Mouse (Mus musculus) heart, embryonic 15.5 days (tissue): ENCODE measurements at regions not wholly inside any gene's neighbourhood (a gene's known extent, or its start where the extent isn't known, plus 50 kb on each side); places are given as distances from the start of the nearest gene placed in this dataset.

Experiments used
- ATAC-seq: fragments of 200-750 bp; cut with Nextera tagmentation; replicated peaks from 2 replicates; pipeline ENCODE4 v1.8.0; 2017; ENCODE audit warnings: low read depth, moderate TSS enrichment; ENCODE audit not compliant: insufficient number of reproducible peaks, insufficient read depth, low FRiP score
- H3K27ac ChIP-seq: fragments of 300-500 bp; sonication (generic); 2 replicates; pipeline ENCODE4 v1.5.1; 2015; ENCODE audit warnings: mild to moderate bottlenecking, inconsistent platforms
- H3K27me3 ChIP-seq: fragments of 300-500 bp; sonication (generic); 2 replicates; pipeline ENCODE4 v1.6.1; 2015; ENCODE audit warnings: inconsistent platforms
- H3K36me3 ChIP-seq: fragments of 300-500 bp; sonication (generic); 2 replicates; pipeline ENCODE4 v1.6.1; 2015; ENCODE audit warnings: mild to moderate bottlenecking, inconsistent platforms
- H3K4me1 ChIP-seq: fragments of 300-500 bp; sonication (generic); replicated peaks from 2 replicates; pipeline ENCODE4 v1.6.1; 2015; ENCODE audit warnings: inconsistent platforms
- H3K4me2 ChIP-seq: fragments of 300-500 bp; sonication (generic); 2 replicates; pipeline ENCODE4 v1.6.1; 2015; ENCODE audit warnings: inconsistent platforms, mild to moderate bottlenecking, moderate library complexity
- H3K4me3 ChIP-seq: fragments of 300-500 bp; sonication (generic); 2 replicates; pipeline ENCODE4 v1.5.1; 2015; ENCODE audit warnings: mild to moderate bottlenecking, inconsistent platforms
- H3K9ac ChIP-seq: fragments of 300-500 bp; sonication (generic); 2 replicates; pipeline ENCODE4 v1.6.1; 2015; ENCODE audit warnings: mild to moderate bottlenecking, inconsistent platforms
- H3K9me3 ChIP-seq: fragments of 300-500 bp; sonication (generic); replicated peaks from 2 replicates; pipeline ENCODE4 v1.6.1; 2016; ENCODE audit warnings: inconsistent platforms
- WGBS: fragments of 180-500 bp; shearing (Covaris S2); methylation state at CpG from one replicate; pipeline ENCODE4 v1.1.7; 2015; ENCODE audit warnings: mixed read lengths; 5-methylcytosine and 5-hydroxymethylcytosine counted together

GRCm38 (mm10) chr8:35217604-35218003 lies 548.0 kb upstream of the Gm19410 start:
- Histone ChIP-seq H3K4me2 (no peak overlapping the region), H3K27ac (no peak overlapping the region), H3K9ac (no peak overlapping the region), H3K4me1 (no peaks in the 10 kb centered on the region), H3K9me3 (no peaks in the 10 kb centered on the region), H3K4me3 (no peak overlapping the region), H3K36me3 (no peaks in the 10 kb centered on the region), H3K27me3 (no peaks in the 10 kb centered on the region)
- ATAC-seq = no peak
- WGBS = 85% methylated on average over 11 of the region's 11 CpGs

- Histone ChIP-seq H3K4me3 (no peak overlapping the region), H3K4me2 (no peak overlapping the region), H3K9ac (no peak overlapping the region), H3K27me3 (no peaks in the 10 kb centered on the region), H3K9me3 (no peaks in the 10 kb centered on the region), H3K27ac (no peak overlapping the region), H3K36me3 (no peaks in the 10 kb centered on the region), H3K4me1 (no peaks in the 10 kb centered on the region)
- no peak for ATAC-seq
- 44% methylated on average over 4 of the region's 4 CpGs for WGBS
Observed at GRCm38 (mm10) chr8:35218327-35218726, 547.3 kb upstream of the Gm19410 start.

- Histone ChIP-seq H3K27ac (no peak overlapping the region), H3K4me1 (no peaks in the 10 kb centered on the region)
- no peak for ATAC-seq
Observed at GRCm38 (mm10) chr8:35224053-35224924, 541.3 kb upstream of the Gm19410 start.

GRCm38 (mm10) chr8:35224925-35225244 lies 540.7 kb upstream of the Gm19410 start:
- Histone ChIP-seq H3K27me3 (no peaks in the 10 kb centered on the region), H3K9ac (no peak overlapping the region), H3K4me2 (no peak overlapping the region), H3K36me3 (no peaks in the 10 kb centered on the region), H3K9me3 (no peaks in the 10 kb centered on the region), H3K27ac (no peak overlapping the region), H3K4me1 (no peaks in the 10 kb centered on the region), H3K4me3 (no peak overlapping the region)
- WGBS = 72% methylated on average over 7 of the region's 7 CpGs
- ATAC-seq = no peak

More at GRCm38 (mm10) chr8:35224053-35224924, 541.3 kb upstream of the Gm19410 start:
- Histone ChIP-seq H3K36me3 (no peaks in the 10 kb centered on the region), H3K4me2 (no peak overlapping the region), H3K4me3 (no peak overlapping the region), H3K9ac (no peak overlapping the region), H3K27me3 (no peaks in the 10 kb centered on the region), H3K9me3 (no peaks in the 10 kb centered on the region)
- WGBS = 72% methylated on average over 18 of the region's 18 CpGs

GRCm38 (mm10) chr8:35227079-35227478 lies 538.5 kb upstream of the Gm19410 start:
- Histone ChIP-seq H3K4me3 (no peak overlapping the region), H3K4me1 (no peaks in the 10 kb centered on the region), H3K27ac (no peak overlapping the region), H3K9ac (no peak overlapping the region), H3K27me3 (no peaks in the 10 kb centered on the region), H3K4me2 (no peak overlapping the region), H3K9me3 (no peaks in the 10 kb centered on the region), H3K36me3 (no peaks in the 10 kb centered on the region)
- ATAC-seq = no peak
- 61% methylated on average over 7 of the region's 7 CpGs for WGBS

- WGBS = 75% methylated on average over 7 of the region's 7 CpGs
- Histone ChIP-seq H3K9me3 (no peaks in the 10 kb centered on the region), H3K4me1 (0 out of 2 replicates have a peak, but pooled peaks cover 2% of the 10 kb centered on the region), H3K36me3 (no peaks in the 10 kb centered on the region), H3K27ac (no peak overlapping the region), H3K4me2 (no peak overlapping the region), H3K4me3 (no peak overlapping the region), H3K9ac (no peak overlapping the region), H3K27me3 (no peaks in the 10 kb centered on the region)
- no peak for ATAC-seq
Observed at GRCm38 (mm10) chr8:35228449-35228848, 537.1 kb upstream of the Gm19410 start.

GRCm38 (mm10) chr8:35233520-35234186 lies 531.9 kb upstream of the Gm19410 start:
- no peaks in the 10 kb centered on the region for H3K9me3 ChIP-seq
- peaks cover 23% of the 10 kb centered on the region for H3K4me1 ChIP-seq
- H3K27ac ChIP-seq = no peak overlapping the region
- ATAC-seq = 0 out of 2 replicates have a peak, but pooled peaks have one; percentile 50
- H3K9ac ChIP-seq = no peak overlapping the region
- H3K36me3 ChIP-seq = no peaks in the 10 kb centered on the region
- H3K4me2 ChIP-seq = no peak overlapping the region
- H3K4me3 ChIP-seq = no peak overlapping the region
- 35% methylated on average over 5 of the region's 5 CpGs for WGBS
- no peaks in the 10 kb centered on the region for H3K27me3 ChIP-seq

- Histone ChIP-seq H3K9ac (no peak overlapping the region), H3K9me3 (no peaks in the 10 kb centered on the region), H3K4me3 (no peak overlapping the region), H3K4me2 (no peak overlapping the region), H3K4me1 (peaks cover 23% of the 10 kb centered on the region), H3K27ac (no peak overlapping the region), H3K36me3 (no peaks in the 10 kb centered on the region), H3K27me3 (no peaks in the 10 kb centered on the region)
- ATAC-seq = no peak
- WGBS = 75% methylated on average over 5 of the region's 5 CpGs
Observed at GRCm38 (mm10) chr8:35234436-35234835, 531.2 kb upstream of the Gm19410 start.

GRCm38 (mm10) chr8:35235815-35236509 lies 529.6 kb upstream of the Gm19410 start:
- Histone ChIP-seq H3K4me2 (no peak overlapping the region), H3K27me3 (no peaks in the 10 kb centered on the region), H3K4me3 (no peak overlapping the region), H3K36me3 (no peaks in the 10 kb centered on the region), H3K4me1 (peaks cover 27% of the 10 kb centered on the region), H3K27ac (no peak overlapping the region), H3K9me3 (no peaks in the 10 kb centered on the region), H3K9ac (no peak overlapping the region)
- WGBS = 58% methylated on average over 8 of the region's 8 CpGs
- ATAC-seq = no peak

GRCm38 (mm10) chr8:35237279-35237678 lies 528.3 kb upstream of the Gm19410 start:
- peak overlapping the region; percentile 17; the same call in 1 of the 2 replicates for H3K9ac ChIP-seq
- H3K27me3 ChIP-seq = no peaks in the 10 kb centered on the region
- no peaks in the 10 kb centered on the region for H3K9me3 ChIP-seq
- H3K4me2 ChIP-seq = peak overlapping the region; percentile 54
- WGBS = 21% methylated on average over 6 of the region's 6 CpGs
- ATAC-seq = 0 out of 2 replicates have a peak, but pooled peaks have one; percentile 42
- no peaks in the 10 kb centered on the region for H3K36me3 ChIP-seq
- H3K4me3 ChIP-seq = peak overlapping the region; percentile 39
- peak overlapping the region; percentile 82 for H3K27ac ChIP-seq
- peaks cover 30% of the 10 kb centered on the region for H3K4me1 ChIP-seq

GRCm38 (mm10) chr8:35240884-35241283 lies 524.7 kb upstream of the Gm19410 start:
- H3K36me3 ChIP-seq = no peaks in the 10 kb centered on the region
- WGBS = 64% methylated on average over 6 of the region's 6 CpGs
- H3K4me3 ChIP-seq = no peak overlapping the region
- no peaks in the 10 kb centered on the region for H3K27me3 ChIP-seq
- H3K9ac ChIP-seq = no peak overlapping the region
- no peaks in the 10 kb centered on the region for H3K9me3 ChIP-seq
- peaks cover 23% of the 10 kb centered on the region for H3K4me1 ChIP-seq
- no peak overlapping the region for H3K4me2 ChIP-seq
- H3K27ac ChIP-seq = no peak overlapping the region
- ATAC-seq = no peak
